Mouse (Mus musculus): Measurements from ENCODE around the gene Ndufv2. TPM values are rescaled to one million over a fixed set of nuclear protein-coding genes. Genes with fewer than 3 reads are reported as not detected.
"Not testable (repeated sequence)": the region's sequence is repeated elsewhere in the genome, so short reads cannot be mapped to it uniquely, and the experiment has no call there.

Ndufv2 gene
- polyA plus RNA-seq, 1 experiment from 2014 or later: 751 TPM

DNA sequence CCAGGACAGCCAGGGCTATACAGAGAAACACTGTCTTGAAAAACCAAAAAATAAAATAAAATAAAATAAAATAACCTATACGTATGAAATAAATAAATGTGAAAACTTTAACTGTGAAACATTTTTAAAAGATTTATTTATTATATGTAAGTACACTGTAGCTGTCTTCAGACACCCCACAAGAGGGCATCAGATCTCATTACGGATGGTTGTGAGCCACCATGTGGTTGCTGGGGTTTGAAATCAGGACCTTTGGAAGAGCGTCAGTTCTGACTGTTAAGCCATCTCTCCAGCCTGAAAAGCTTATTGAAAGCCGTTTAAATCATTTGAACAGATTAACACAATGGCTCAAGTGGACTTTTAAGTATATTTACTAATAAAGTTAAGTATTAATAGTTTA, 57.7 kb downstream of the Ndufv2 start:
- 81% methylated on average over 4 of the region's 4 CpGs for WGBS
- ATAC-seq (replicated peaks; ENCODE audit: extremely low read depth, insufficient read depth, low FRiP score); H3K27me3 ChIP-seq (ENCODE audit: control insufficient read depth, insufficient read depth, low read length); H3K9ac ChIP-seq (ENCODE audit: low read length); H3K9me3 ChIP-seq (replicated peaks; ENCODE audit: control insufficient read depth, low read length); H3K4me1 ChIP-seq (ENCODE audit: control insufficient read depth, insufficient read depth, low read length); H3K4me3 ChIP-seq (ENCODE audit: low read length); H3K4me2 ChIP-seq (ENCODE audit: low read depth, low read length); H3K36me3 ChIP-seq (ENCODE audit: control insufficient read depth, insufficient read depth); H3K27ac ChIP-seq (ENCODE audit: low read length): not testable (repeated sequence)

DNA sequence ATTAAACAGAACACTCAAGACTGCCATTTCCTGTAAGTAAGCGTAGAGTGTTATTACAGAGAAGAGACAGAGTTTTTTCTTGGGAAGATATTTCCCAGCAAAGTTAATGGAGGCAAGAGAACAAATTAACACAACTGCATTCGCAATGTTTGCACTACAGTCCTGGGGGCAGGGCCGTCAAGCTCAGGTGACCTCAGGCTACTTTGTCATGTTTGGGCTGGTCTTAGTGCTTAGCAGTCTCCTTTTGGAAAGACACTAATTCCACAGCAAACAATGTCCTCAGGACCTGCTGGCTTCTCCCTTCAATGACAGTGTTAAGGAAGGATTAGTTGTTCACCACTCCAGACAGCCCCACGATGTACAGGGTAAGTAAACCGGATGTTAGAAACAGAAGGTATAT, 60.3 kb downstream of the Ndufv2 start:
- H3K9ac ChIP-seq (ENCODE audit: low read length): no peak overlapping the region
- WGBS: 74% methylated on average over 5 of the region's 5 CpGs
- no peak for ATAC-seq (replicated peaks; ENCODE audit: extremely low read depth, insufficient read depth, low FRiP score)
- no peak overlapping the region for H3K27ac ChIP-seq (ENCODE audit: low read length)
- no peak overlapping the region for H3K4me3 ChIP-seq (ENCODE audit: low read length)
- no peaks in the 10 kb centered on the region for H3K4me1 ChIP-seq (ENCODE audit: control insufficient read depth, insufficient read depth, low read length)
- H3K27me3 ChIP-seq (ENCODE audit: control insufficient read depth, insufficient read depth, low read length): no peaks in the 10 kb centered on the region
- no peaks in the 10 kb centered on the region for H3K9me3 ChIP-seq (replicated peaks; ENCODE audit: control insufficient read depth, low read length)
- H3K4me2 ChIP-seq (ENCODE audit: low read depth, low read length): no peak overlapping the region
- H3K36me3 ChIP-seq (ENCODE audit: control insufficient read depth, insufficient read depth): peaks cover 5% of the 10 kb centered on the region; the same call in 1 of the 2 replicates

DNA sequence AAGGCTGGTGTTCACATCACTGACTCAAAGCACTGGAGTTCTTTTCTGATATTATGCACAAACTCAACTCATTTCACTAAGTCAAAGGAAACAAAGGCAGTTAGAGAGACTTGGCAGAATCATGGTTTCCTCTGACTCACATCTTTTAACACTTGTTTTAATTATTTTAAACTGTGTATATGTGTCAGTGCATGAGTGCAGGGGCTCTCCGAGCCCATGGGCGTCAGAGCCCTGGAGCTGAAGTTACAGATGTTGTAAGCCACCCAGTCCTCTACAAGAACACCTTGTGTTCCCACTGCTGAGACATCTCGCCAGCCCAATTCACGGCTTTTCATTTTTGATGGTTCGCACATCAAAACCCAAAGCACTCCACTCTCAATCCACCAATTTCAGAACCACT, 68.1 kb downstream of the Ndufv2 start:
- no peak for ATAC-seq (replicated peaks; ENCODE audit: extremely low read depth, insufficient read depth, low FRiP score)
- Histone ChIP-seq H3K4me3 (ENCODE audit: low read length) (no peak overlapping the region), H3K9ac (ENCODE audit: low read length) (no peak overlapping the region), H3K27ac (ENCODE audit: low read length) (no peak overlapping the region), H3K4me2 (ENCODE audit: low read depth, low read length) (no peak overlapping the region), H3K36me3 (ENCODE audit: control insufficient read depth, insufficient read depth) (0 out of 2 replicates have a peak, but pooled peaks cover 6% of the 10 kb centered on the region), H3K9me3 (replicated peaks; ENCODE audit: control insufficient read depth, low read length) (no peaks in the 10 kb centered on the region), H3K27me3 (ENCODE audit: control insufficient read depth, insufficient read depth, low read length) (no peaks in the 10 kb centered on the region), H3K4me1 (ENCODE audit: control insufficient read depth, insufficient read depth, low read length) (no peaks in the 10 kb centered on the region)
- 89% methylated on average over 5 of the region's 5 CpGs for WGBS

DNA sequence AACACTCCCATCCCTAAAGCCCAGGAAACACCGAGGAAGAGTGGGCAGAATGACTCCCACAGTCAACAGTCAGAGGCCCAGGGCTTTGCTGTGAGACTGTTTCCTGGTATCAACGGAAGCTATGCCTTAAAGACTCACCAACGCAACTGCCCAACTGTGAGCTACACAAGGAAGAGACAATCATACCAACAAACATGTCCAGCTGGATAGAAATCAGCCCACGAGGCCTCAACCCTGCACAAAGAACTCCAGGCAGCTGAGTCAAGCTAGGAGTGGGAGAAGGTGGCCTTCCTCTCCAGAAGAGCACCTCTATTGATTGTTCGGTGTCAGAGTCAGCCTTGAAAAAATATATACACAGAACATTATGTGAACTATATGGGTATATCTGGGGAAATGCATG, 69.4 kb downstream of the Ndufv2 start:
- no peaks in the 10 kb centered on the region for H3K27me3 ChIP-seq (ENCODE audit: control insufficient read depth, insufficient read depth, low read length)
- WGBS: 90% methylated on average over 5 of the region's 5 CpGs
- H3K4me1 ChIP-seq (ENCODE audit: control insufficient read depth, insufficient read depth, low read length): no peaks in the 10 kb centered on the region
- H3K27ac ChIP-seq (ENCODE audit: low read length): no peak overlapping the region
- no peaks in the 10 kb centered on the region; the same call in 1 of the 2 replicates for H3K9me3 ChIP-seq (replicated peaks; ENCODE audit: control insufficient read depth, low read length)
- H3K4me3 ChIP-seq (ENCODE audit: low read length): no peak overlapping the region
- H3K4me2 ChIP-seq (ENCODE audit: low read depth, low read length): no peak overlapping the region
- H3K9ac ChIP-seq (ENCODE audit: low read length): no peak overlapping the region
- peaks cover 11% of the 10 kb centered on the region for H3K36me3 ChIP-seq (ENCODE audit: control insufficient read depth, insufficient read depth)
- ATAC-seq (replicated peaks; ENCODE audit: extremely low read depth, insufficient read depth, low FRiP score): no peak

Other genes starting within 250 kb of the Ndufv2 start
- 53.7 and 54.8 TPM in 2 replicates for gene Ralbp1, start 215.8 kb downstream of the Ndufv2 start, polyA plus RNA-seq (2015; fragmentation: Nextera tagmentation; extraction: Ambion mirVana)
- 101 and 105 TPM in 2 replicates for gene Twsg1, start 150.3 kb downstream of the Ndufv2 start, polyA plus RNA-seq (2015; fragmentation: Nextera tagmentation; extraction: Ambion mirVana)
- 19.3 and 21.5 TPM in 2 replicates for gene Ankrd12, start 24.5 kb downstream of the Ndufv2 start, polyA plus RNA-seq (2015; fragmentation: Nextera tagmentation; extraction: Ambion mirVana)
- 31.6 and 32.0 TPM in 2 replicates for gene Washc1, start 10.0 kb upstream of the Ndufv2 start, polyA plus RNA-seq (2015; fragmentation: Nextera tagmentation; extraction: Ambion mirVana)
- 10.4 and 11.0 TPM in 2 replicates for gene Ddx11, start 22.0 kb upstream of the Ndufv2 start, polyA plus RNA-seq (2015; fragmentation: Nextera tagmentation; extraction: Ambion mirVana)